Mouse (Mus musculus) bone marrow macrophage, adult 2 months (primary cell): ENCODE results near the gene Cradd. TPM values are rescaled to one million over a fixed set of nuclear protein-coding genes. Genes with fewer than 3 reads are reported as not detected.

ENCODE experiments used
- H3K27ac ChIP-seq: 2 replicates; pipeline ENCODE4 v1.5.1; 2012; ENCODE audit warnings: low read depth, low read length; ENCODE audit not compliant: insufficient read depth
- H3K4me1 ChIP-seq: 2 replicates; pipeline ENCODE4 v1.6.1; 2012; ENCODE audit warnings: low read length; ENCODE audit not compliant: control insufficient read depth, insufficient read depth
- H3K4me3 ChIP-seq: 2 replicates; pipeline ENCODE4 v1.5.1; 2012; ENCODE audit warnings: mild to moderate bottlenecking, low read length, moderate library complexity; ENCODE audit not compliant: insufficient read depth
- CTCF ChIP-seq: IDR thresholded peaks from 2 replicates; pipeline ENCODE4 v1.5.1; 2012; ENCODE audit warnings: low read depth, mild to moderate bottlenecking, low read length, moderate library complexity
- POLR2A ChIP-seq: IDR thresholded peaks from 2 replicates; pipeline ENCODE4 v1.6.1; 2012; ENCODE audit warnings: mild to moderate bottlenecking, low read depth, low read length, borderline replicate concordance
- polyA plus RNA-seq: library from polyadenylated mRNA; stranded (reverse); fragments of >200 nt; gene quantifications from 2 replicates; pipeline ENCODE4 v1.2.4, GENCODE M21; 2012; ENCODE audit not compliant: missing spikeins, insufficient read depth, insufficient read length

Gene Cradd
- 12.2 and 14.7 TPM in 2 replicates for polyA plus RNA-seq

GRCm38 (mm10) chr10:95323393-95324277 is at the start of gene Cradd:
Cradd (minus strand) TSS chr10:95324133.
- peak within 1 kb of the TSS; percentile 67 for H3K4me3 ChIP-seq
- H3K4me1 ChIP-seq = peaks cover 14% of the 10 kb centered on the region
- peak within 1 kb of the TSS; percentile 70 for H3K27ac ChIP-seq
- TF ChIP-seq POLR2A = peak; percentile 26; the same call in 1 of the 2 replicates
- 0 out of 2 replicates have a peak, but pooled peaks have one; percentile 11 for TF ChIP-seq CTCF

DNA sequence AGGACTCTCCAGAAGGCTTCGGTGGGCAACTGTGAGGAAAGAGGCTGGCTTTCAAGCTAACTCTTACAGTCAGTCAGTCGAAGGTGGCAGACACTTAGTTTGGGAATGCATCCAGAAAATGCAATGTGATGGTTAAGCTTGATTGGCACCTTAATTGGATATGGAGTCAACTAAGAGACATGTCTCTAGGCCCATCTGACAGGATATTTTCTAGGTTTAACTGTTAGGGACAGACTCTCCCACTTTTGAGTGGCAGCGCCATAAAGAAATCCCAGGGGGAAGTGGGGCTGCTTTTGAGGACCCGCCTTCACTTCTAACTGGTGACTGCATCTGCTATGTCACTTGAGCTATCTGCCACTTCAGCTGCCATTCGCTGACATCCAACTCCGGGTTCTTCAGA is 49.4 kb upstream of the Cradd start:
- Histone ChIP-seq H3K27ac (no peak overlapping the region), H3K4me3 (no peak overlapping the region), H3K4me1 (peaks cover 14% of the 10 kb centered on the region)
- no peak for TF ChIP-seq CTCF
- no peak for TF ChIP-seq POLR2A

DNA sequence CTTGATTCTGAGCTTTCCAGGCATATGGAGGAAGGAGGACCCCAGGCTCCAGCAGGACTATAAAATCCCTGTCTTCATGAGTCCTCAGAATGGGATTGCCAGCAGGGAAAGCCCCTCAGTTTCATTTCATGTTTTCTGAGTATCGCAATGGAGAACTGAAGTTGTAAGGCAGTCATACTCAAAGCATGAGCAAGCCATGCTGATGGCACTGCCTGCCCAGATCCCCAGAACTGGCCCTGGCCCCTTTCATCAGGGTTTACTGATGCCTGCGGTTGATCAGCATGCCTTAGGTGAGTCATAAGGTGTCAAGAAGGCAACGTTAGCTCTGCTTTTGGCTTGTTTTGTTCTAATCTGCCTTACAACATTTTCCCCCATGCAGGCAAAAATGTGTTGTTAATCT is 48.0 kb upstream of the Cradd start:
- no peak overlapping the region for H3K27ac ChIP-seq
- H3K4me3 ChIP-seq = no peak overlapping the region
- peaks cover 23% of the 10 kb centered on the region for H3K4me1 ChIP-seq
- TF ChIP-seq POLR2A (no peak), CTCF (no peak)

DNA sequence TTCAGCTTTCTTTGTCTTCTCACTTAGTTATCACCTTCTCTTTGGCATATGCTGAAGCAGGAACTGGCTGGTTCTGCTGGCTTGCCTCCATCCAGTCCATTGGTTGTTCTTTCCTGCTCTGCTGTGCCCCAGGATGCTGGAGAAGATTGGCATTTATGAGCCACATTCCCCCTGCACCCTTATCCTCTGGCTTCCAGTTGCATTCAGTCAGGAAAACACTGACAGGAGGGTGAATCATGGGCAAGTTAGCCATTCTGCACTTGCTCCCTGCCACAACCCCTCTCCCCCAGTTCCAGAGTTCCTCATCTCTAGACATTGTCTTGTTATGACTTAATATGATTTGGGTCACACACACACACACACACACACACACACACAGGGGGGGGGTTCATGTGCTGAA is 45.3 kb upstream of the Cradd start:
- Histone ChIP-seq H3K27ac (no peak overlapping the region), H3K4me1 (peaks cover 23% of the 10 kb centered on the region), H3K4me3 (no peak overlapping the region)
- TF ChIP-seq CTCF = no peak
- TF ChIP-seq POLR2A = no peak

DNA sequence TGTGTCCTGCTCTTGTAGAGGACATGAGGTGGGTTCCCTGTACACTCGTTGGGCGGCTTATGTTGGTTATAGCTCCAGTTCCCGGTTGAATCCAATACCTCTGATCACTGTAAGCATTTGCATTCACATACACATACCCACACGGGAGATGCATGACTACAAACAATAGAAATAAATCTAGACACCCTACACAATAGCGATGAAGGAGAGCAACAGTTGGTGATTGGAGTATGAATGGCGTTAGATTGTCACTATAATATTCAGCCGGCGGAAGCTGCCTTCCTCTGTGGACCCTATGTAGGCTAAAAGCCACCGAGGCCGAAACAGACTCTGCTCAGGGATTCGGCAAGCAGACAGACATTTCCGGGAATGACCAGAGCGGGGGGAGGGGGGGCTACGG is 44.2 kb upstream of the Cradd start:
- Histone ChIP-seq H3K4me3 (no peak overlapping the region), H3K4me1 (peaks cover 23% of the 10 kb centered on the region), H3K27ac (no peak overlapping the region)
- TF ChIP-seq CTCF (no peak), POLR2A (no peak)

GRCm38 (mm10) chr10:95367661-95368089 is 43.7 kb upstream of the Cradd start:
- H3K4me1 ChIP-seq = peaks cover 23% of the 10 kb centered on the region
- H3K27ac ChIP-seq = peak overlapping the region; percentile 18
- TF ChIP-seq POLR2A = no peak
- TF ChIP-seq CTCF = no peak
- H3K4me3 ChIP-seq = peak overlapping the region; percentile 37

- H3K4me1 ChIP-seq = peaks cover 23% of the 10 kb centered on the region
- H3K4me3 ChIP-seq = peak overlapping the region; percentile 37
- TF ChIP-seq POLR2A = no peak
- no peak for TF ChIP-seq CTCF
- H3K27ac ChIP-seq = peak overlapping the region; percentile 18
These were observed 43.3 kb upstream of the Cradd start for GRCm38 (mm10) chr10:95367241-95367640.

GRCm38 (mm10) chr10:95362326-95362725 is 38.4 kb upstream of the Cradd start:
- TF ChIP-seq CTCF (no peak), POLR2A (no peak)
- Histone ChIP-seq H3K4me1 (peaks cover 11% of the 10 kb centered on the region), H3K27ac (no peak overlapping the region), H3K4me3 (no peak overlapping the region)

GRCm38 (mm10) chr10:95361260-95361841 is 37.4 kb upstream of the Cradd start:
- H3K4me1 ChIP-seq = peaks cover 8% of the 10 kb centered on the region
- TF ChIP-seq CTCF = no peak
- TF ChIP-seq POLR2A = no peak
- no peak overlapping the region for H3K27ac ChIP-seq
- H3K4me3 ChIP-seq = no peak overlapping the region

DNA sequence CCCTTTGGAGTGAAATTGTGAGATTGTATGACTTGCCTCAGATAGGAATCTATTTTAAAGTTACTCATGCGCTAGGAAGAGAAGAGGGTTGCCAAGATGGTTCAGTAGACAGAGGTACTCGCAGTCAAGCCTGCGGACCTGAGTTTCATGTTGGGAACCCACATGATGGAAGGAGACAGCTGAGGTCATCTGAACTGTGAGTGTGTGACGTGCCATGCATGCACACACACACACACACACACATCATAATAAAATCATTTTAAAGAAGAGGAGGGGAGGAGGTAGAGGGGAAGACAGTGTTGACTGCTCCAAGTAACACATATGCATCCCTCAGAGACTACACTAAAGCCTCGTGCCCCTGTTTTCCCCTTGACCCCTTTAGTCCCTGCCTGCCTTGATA is 36.1 kb upstream of the Cradd start:
- no peak for TF ChIP-seq POLR2A
- no peak for TF ChIP-seq CTCF
- Histone ChIP-seq H3K4me1 (peaks cover 8% of the 10 kb centered on the region), H3K27ac (no peak overlapping the region), H3K4me3 (no peak overlapping the region)
